Mouse (Mus musculus) olfactory bulb, adult 2 months (tissue): ENCODE measurements around the gene Sypl. TPM values are rescaled to one million over a fixed set of nuclear protein-coding genes. Genes with fewer than 3 reads are reported as not detected.
"Not testable (repeated sequence)": the region's sequence is repeated elsewhere in the genome, so short reads cannot be mapped to it uniquely, and the experiment has no call there.

Source experiments
- H3K27ac ChIP-seq: fragments of 200-500 bp; 2 replicates; pipeline ENCODE4 v1.5.1; 2012; ENCODE audit warnings: low read depth, low read length; ENCODE audit not compliant: insufficient read depth
- H3K4me1 ChIP-seq: fragments of 200-500 bp; 2 replicates; pipeline ENCODE4 v1.6.1; 2012; ENCODE audit warnings: low read length; ENCODE audit not compliant: control insufficient read depth, insufficient read depth
- H3K4me3 ChIP-seq: fragments of 200-500 bp; 2 replicates; pipeline ENCODE4 v1.5.1; 2012; ENCODE audit warnings: mild to moderate bottlenecking, low read depth, low read length, moderate library complexity; ENCODE audit not compliant: insufficient read depth
- CTCF ChIP-seq: fragments of 200-500 bp; IDR thresholded peaks from 2 replicates; pipeline ENCODE4 v1.5.1; 2012; ENCODE audit warnings: low read depth, mild to moderate bottlenecking, low read length, moderate library complexity; ENCODE audit not compliant: insufficient read depth
- POLR2A ChIP-seq: fragments of 200-500 bp; IDR thresholded peaks from 2 replicates; pipeline ENCODE4 v1.6.1; 2012; ENCODE audit warnings: mild to moderate bottlenecking, low read depth, low read length, moderate library complexity; ENCODE audit not compliant: insufficient read depth
- WGBS: fragments of 180-500 bp; shearing (Covaris S2); methylation state at CpG from one replicate; pipeline ENCODE4 v1.1.7; 2018; 5-methylcytosine and 5-hydroxymethylcytosine counted together
- polyA plus RNA-seq: library from polyadenylated mRNA; stranded (reverse); fragments of >200 nt; gene quantifications from 2 replicates; pipeline ENCODE4 v1.2.4, GENCODE M21; 2012; ENCODE audit warnings: low replicate concordance; ENCODE audit not compliant: missing spikeins, insufficient read depth, insufficient read length

Gene Sypl
- polyA plus RNA-seq, 1 experiment, result not detected

- H3K4me3 ChIP-seq, result no peak overlapping the region
- TF ChIP-seq CTCF (no peak), POLR2A (no peak)
- 93% methylated on average over 5 of the region's 5 CpGs for WGBS
These were observed 40.4 kb downstream of the Sypl start for GRCm38 (mm10) chr12:32994081-32994480.

GRCm38 (mm10) chr12:32995081-32995834 lies 41.6 kb downstream of the Sypl start:
- H3K4me3 ChIP-seq, result no peak overlapping the region
- WGBS, result 89% methylated on average over 4 of the region's 4 CpGs
- TF ChIP-seq CTCF (no peak), POLR2A (no peak)
- H3K4me1 ChIP-seq, result no peaks in the 10 kb centered on the region
- H3K27ac ChIP-seq, result no peak overlapping the region

More at GRCm38 (mm10) chr12:32994081-32994480, 40.4 kb downstream of the Sypl start:
- H3K27ac ChIP-seq, result no peak overlapping the region
- no peaks in the 10 kb centered on the region for H3K4me1 ChIP-seq

GRCm38 (mm10) chr12:32998766-32999165 lies 45.1 kb downstream of the Sypl start:
- Histone ChIP-seq H3K27ac (no peak overlapping the region), H3K4me3 (no peak overlapping the region), H3K4me1 (peaks cover 3% of the 10 kb centered on the region; the same call in 1 of the 2 replicates)
- WGBS, result 71% methylated on average over 5 of the region's 5 CpGs
- no peak for TF ChIP-seq CTCF
- no peak for TF ChIP-seq POLR2A

- 46% methylated on average over 3 of the region's 3 CpGs for whole genome bisulfite sequencing
- not testable (repeated sequence) for H3K4me3 ChIP-seq, H3K4me1 ChIP-seq, H3K27ac ChIP-seq
These were observed 46.1 kb downstream of the Sypl start for GRCm38 (mm10) chr12:32999778-33000177.

GRCm38 (mm10) chr12:33000402-33000801 lies 46.7 kb downstream of the Sypl start:
- WGBS, result 33% methylated on average over 4 of the region's 4 CpGs
- H3K4me3 ChIP-seq, result no peak overlapping the region
- H3K4me1 ChIP-seq, result peaks cover 3% of the 10 kb centered on the region; the same call in 1 of the 2 replicates
- TF ChIP-seq CTCF (no peak), POLR2A (no peak)
- H3K27ac ChIP-seq, result no peak overlapping the region

GRCm38 (mm10) chr12:33003339-33003965 lies 49.8 kb downstream of the Sypl start:
- Histone ChIP-seq H3K4me1 (peaks cover 3% of the 10 kb centered on the region; the same call in 1 of the 2 replicates), H3K4me3 (no peak overlapping the region), H3K27ac (no peak overlapping the region)
- WGBS, result 77% methylated on average over 8 of the region's 8 CpGs
- TF ChIP-seq POLR2A (no peak), CTCF (no peak)

GRCm38 (mm10) chr12:33005858-33006257 lies 52.2 kb downstream of the Sypl start:
- Histone ChIP-seq H3K4me1 (peaks cover 5% of the 10 kb centered on the region; the same call in 1 of the 2 replicates), H3K4me3 (no peak overlapping the region), H3K27ac (no peak overlapping the region)
- 86% methylated on average over 5 of the region's 5 CpGs for WGBS
- no peak for TF ChIP-seq POLR2A
- TF ChIP-seq CTCF, result no peak

GRCm38 (mm10) chr12:33007176-33007575 lies 53.5 kb downstream of the Sypl start:
- peaks cover 5% of the 10 kb centered on the region; the same call in 1 of the 2 replicates for H3K4me1 ChIP-seq
- whole genome bisulfite sequencing, result 100% methylated on average over 2 of the region's 2 CpGs
- TF ChIP-seq CTCF (no peak), POLR2A (no peak)
- no peak overlapping the region for H3K27ac ChIP-seq
- H3K4me3 ChIP-seq, result no peak overlapping the region
